Mouse (Mus musculus): ENCODE results near the gene Tarbp1.

The Tarbp1 gene

DNA sequence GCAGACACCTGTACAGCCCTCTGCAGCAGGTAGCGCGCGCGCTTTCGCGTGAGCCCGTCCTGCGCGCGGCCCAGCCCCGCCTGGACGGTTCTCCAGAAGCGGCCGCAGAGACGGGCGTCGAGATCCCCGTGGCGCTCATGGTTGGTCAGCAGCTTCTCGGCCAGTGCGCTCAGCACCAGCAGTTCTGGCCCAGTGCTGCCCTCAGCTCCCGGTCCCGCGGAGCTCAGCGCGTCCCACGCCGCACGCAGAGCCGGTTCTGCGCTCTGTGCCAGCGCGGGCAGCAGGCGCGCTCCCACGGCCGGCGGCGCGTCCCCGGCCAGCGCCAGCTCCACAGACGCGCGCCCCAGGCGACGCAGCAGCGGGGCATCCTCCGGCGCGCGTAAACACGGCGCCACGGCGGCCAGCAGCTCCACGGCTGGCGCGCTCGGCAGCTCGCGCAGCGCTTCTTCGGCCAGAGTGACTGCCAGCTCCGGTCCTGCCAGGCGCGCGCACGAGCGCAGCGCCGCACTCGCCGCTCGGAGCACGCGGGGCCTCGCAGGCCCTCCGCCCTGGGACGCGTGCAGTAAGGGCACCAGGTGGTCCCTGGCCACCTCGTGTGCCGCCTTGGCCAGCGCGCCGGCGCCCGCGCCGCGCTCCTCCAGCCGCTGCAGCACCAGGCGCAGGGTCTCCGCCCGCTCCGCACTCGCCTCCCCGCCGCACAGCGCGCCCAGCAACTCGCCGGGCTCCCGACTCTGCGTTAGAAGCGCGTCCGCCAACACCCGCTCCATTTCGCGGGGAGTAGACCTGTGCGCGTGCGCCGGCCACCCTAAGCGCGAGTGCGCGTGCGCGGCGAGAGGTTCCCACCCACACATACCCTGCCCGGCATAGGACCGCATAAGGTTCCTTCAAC, at the start of gene Tarbp1:
TSS of gene Tarbp1 (minus strand) at position 767 of the 889 bp plus-strand sequence.
- DNase-seq (ENCODE audit: low read depth, low spot score), result peak; percentile 96

DNA sequence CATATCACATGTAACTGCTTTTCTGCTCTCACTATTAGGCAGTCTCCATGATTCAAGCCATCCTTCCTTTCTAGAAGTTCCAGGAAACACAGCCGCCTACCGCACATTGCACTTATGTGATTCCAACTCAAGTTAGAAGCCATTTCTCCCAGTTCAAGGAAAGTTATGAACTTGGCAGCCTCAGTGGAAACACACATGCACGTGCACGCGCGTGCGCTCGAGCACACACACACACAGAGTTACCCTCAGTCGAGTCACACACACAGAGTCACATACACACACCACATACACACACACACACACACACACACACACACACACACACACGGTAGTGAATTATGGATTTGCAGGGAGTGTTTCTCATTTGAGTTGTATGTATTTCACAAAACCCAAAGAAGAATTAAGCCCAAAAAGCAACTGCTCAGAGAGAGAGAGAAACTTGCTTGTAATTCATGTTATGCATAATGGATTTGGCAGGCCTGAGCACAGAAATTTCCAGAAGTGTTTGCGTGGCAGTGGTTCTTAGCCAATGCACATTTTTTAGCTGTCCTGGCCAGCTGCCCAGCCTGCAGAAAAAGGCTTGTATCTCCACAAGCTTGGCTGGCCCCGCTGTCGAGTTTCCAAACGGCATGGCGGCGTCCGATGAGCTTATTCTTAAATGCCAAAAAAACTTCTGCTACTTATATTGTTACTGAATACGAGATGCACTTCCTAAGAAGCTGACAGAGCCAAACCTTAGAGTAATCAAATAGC, 49.5 kb upstream of the Tarbp1 start:
- peak; percentile 94 for DNase-seq (ENCODE audit: low read depth, low spot score)

DNA sequence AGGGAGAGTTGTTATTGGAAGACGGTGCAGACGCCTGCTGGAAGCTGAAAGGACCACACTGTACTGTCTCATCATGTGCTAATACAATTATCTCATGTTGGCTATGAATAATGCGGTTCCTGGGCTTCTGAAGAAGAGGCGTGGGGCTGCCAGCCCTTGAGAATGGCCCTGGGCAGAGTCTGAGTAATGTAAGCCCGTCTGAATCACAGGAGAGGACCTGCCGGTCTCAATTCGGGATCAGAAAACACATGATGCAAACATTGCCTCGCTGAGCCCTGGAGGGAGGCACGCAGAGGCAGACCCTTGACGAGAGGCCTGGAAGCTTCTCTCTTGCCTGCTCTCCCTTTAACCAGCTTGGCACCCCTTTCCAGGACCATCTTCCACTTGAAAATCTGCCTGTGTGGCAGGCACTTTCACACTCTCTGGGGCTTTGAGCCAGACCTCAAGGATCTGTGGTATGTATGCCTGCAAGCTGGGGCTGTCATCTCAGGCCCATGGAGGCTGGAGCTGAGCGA, 48.3 kb upstream of the Tarbp1 start:
- DNase-seq (ENCODE audit: low read depth, low spot score), result peak; percentile 45

DNA sequence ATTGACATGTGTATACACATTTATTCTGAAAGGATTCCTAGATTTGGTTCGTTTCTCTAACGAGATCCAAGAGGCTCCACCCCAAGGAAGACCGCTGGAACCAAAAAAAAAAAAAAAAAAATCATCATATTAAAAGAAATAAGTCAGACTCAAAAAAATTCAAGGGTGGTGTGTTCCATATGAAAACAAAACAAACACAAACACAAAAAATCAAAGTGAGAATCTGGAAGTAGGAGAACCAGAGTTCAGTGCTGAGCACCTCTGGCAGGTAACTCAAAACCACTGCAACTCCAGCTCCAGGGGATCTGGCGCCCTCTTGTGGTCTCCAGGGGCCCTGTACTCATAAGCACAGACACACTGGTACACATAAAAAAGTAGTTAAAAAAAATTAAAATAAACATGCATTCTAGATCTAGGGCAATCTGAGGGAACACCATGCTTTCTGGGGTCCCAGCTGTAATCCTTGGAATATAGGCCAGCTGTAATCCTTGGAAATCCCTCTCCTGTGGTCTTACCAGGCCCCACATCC, 44.6 kb upstream of the Tarbp1 start:
- DNase-seq (ENCODE audit: low read depth, low spot score), result no peak

GRCm38 (mm10) chr8:126516620-126517577, 42.0 kb upstream of the Tarbp1 start:
- peak; percentile 99 for DNase-seq (ENCODE audit: low read depth, low spot score)

GRCm38 (mm10) chr8:126514011-126514964, 39.4 kb upstream of the Tarbp1 start:
- peak; percentile 60 for DNase-seq (ENCODE audit: low read depth, low spot score)

GRCm38 (mm10) chr8:126510866-126511265, 36.0 kb upstream of the Tarbp1 start:
- DNase-seq (ENCODE audit: low read depth, low spot score), result no peak

DNA sequence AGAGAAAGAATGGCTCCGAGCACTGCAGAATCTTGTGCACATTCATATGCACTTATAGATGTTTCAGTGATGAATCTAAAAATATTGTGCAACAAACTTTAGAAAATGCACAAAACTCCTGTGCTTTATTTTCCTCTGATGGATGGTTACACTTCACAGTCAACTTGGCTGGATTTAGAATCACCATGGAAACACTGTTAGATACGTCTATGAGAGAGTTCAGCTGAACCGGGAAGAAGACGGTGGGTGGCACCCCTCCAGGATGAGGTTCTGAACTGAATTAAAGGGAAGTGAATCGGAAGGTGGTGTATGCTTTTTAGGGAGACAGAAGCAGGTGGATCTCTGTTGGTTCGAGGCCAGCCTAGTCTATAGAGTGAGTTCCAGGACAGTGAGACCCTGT, 34.8 kb upstream of the Tarbp1 start:
- peak; percentile 63 for DNase-seq (ENCODE audit: low read depth, low spot score)

GRCm38 (mm10) chr8:126508871-126509586, 34.2 kb upstream of the Tarbp1 start:
- no peak for DNase-seq (ENCODE audit: low read depth, low spot score)

DNA sequence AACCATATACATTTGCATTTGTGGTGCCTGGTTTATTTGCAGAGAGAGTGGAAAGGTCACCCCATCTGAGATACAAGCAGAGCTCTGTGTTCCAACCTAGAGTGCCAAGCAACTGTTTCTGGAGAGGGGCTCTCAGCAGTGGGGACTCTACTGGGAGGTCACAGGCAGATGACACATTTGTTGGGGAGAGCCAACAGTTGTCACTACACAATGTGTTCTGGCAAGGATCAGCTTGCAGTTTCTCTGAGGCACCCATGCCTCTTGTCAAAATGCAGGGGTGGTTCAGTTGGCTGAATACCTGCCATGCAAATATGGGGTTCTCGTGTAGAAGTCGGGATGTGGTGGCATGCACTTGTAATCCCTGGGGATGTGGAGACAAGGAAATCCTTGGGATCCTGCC, 33.4 kb upstream of the Tarbp1 start:
- DNase-seq (ENCODE audit: low read depth, low spot score), result no peak

DNA sequence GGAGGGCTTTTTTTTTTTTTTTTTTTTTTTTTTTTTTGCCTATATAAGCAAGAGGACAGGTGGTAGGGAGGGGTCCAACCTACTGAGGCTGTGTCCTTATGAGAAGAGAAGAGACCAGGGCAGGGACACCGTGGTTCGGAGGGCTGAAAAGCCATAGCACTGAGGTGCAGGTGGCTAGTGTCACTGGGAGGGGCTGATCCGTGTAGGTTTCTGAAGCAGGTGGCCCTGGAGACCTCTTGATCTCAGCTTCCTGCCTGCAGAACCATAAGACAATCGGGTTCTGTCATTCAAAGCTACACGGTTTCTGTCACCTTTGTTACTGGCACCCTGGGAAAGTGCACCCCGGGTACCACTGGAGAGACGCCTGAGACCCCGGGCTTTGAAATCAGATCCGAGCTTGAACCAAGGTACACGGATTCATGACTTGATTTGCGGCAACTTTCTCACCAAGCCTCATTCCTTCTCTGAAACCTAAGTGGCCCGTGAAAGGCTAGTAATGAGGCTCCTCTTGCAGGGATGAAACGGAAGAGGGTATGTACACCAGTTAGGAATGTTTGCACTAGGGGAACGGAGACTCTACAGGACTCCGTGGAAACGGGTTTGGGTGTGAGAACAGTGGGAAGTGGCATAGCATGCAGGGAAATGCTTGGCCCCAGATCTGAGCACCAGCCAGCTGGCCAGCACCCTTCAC, 29.8 kb upstream of the Tarbp1 start:
- DNase-seq (ENCODE audit: low read depth, low spot score), result no peak

- DNase-seq (ENCODE audit: low read depth, low spot score), result peak; percentile 15
Measured at GRCm38 (mm10) chr8:126502722-126503121, 27.9 kb upstream of the Tarbp1 start.

DNA sequence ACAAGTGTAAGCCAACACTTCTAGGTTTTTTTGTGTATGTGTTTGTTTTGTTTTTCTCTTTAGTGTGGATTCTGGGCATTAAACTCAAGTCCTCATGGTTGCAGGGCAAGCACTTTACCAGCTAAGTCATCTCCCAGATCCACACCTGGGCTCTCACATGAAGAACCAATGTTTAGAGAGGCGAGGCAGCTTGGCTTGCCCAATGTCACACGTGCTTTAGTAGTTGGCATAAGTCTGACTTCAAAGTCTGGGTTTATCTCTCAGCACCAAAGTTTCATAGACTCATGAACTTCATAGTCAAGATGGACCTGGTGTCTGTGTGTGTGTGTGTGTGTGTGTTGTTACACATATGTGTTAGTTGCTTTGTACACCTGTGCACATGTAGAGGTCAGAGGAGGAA, 24.5 kb upstream of the Tarbp1 start:
- DNase-seq (ENCODE audit: low read depth, low spot score), result no peak

DNA sequence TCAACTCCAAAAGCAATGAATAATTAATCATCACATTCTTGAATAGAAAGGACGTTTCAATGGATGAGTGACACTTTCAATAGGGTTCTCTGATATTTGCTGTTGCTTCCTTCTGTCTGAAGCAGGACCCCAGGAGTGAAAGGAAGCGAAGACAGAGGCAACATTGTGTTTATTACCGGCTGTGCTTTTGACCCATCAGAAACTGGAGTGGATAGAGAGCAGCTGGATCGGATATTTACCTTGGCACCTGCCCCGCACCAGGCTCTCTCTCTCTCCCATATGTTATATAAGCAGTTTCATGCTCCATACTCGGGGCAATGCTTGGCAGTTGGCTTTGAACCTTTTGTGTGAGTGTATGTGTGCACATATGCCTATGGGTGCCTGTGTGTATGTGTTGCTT, 23.6 kb upstream of the Tarbp1 start:
- DNase-seq (ENCODE audit: low read depth, low spot score), result no peak

DNA sequence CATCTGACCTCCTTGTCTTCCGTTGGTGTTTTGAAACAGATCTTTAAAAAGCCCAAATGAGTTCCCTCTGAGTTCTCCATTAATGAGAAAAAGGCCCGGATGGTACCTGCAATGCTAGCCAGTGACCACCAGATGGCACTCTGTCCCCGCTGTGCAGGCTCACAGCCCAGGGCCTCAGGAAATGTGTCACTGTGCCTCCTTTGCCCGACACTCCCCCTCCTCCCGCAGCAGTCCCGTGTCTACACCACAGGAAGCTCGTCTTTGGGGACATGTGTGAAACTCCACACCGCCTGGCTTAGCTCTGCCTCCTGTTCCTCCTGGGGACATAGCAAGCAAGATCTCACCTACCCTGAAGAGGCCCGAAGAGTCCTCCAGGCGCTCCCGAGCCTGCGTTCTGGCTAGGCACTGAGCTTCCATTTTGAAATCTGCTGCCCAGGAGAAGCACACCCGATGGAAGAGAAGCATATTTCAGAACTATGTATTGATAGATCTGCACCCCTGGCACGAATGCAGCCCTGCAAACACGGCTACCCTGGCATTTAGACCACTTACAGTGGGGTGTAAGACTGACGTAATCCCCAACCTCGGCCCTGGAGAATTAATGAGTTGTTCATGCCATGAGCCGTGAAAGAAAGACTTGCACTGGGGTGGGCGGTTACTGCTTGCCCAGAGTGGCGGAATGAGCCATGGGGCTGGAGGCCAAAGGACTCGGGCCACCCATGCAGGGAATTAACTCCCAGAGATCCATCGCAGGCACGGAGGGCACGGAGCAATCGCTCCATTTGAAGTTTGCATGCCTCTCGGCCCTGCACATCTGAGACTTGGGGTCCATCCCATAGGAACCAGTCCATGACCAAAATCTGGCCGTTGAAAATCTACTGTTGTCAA, 22.9 kb upstream of the Tarbp1 start:
- DNase-seq (ENCODE audit: low read depth, low spot score), result peak; percentile 97

GRCm38 (mm10) chr8:126496915-126497314, 22.1 kb upstream of the Tarbp1 start:
- DNase-seq (ENCODE audit: low read depth, low spot score), result no peak

DNA sequence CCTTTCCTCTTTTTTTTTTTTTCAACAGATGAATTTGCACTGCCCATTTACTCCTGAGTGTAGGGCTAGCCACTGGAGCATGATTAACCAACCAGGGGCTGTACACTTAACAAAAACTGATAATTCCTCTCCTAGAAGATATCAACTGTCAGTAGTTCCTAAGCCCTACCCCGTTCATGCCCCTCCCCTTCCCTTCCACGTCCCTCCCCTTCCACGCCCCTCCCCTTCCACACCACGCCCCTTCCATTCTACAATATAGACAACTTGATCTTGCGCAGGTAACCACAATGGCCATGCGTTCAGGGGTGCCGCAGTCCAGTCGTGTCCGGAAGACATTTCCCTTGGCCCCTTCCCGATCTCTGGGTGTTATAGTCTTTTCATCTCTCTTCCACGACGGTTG, 20.6 kb upstream of the Tarbp1 start:
- DNase-seq (ENCODE audit: low read depth, low spot score), result no peak
